13 mouse cellular contexts compared by ENCODE assay signal in genomic region chr12:44521496-44521895, GRCm38 (mm10).
"Had no signal": no experiment of that assay in that cellular context is flagged by ENCODE, and none has a peak within 500 bp of the region (broad histone marks: within the 10 kb centered on the region; RNA-seq: fewer than 3 reads in every experiment).

No protein-coding gene starts in this region.

- H3K27ac ChIP-seq: limb, embryonic 15.5 days; liver, embryonic 12.5 days; midbrain, embryonic 10.5 days; midbrain, embryonic 15.5 days; stomach, embryonic 15.5 days had no signal

- H3K27me3 ChIP-seq: limb, embryonic 15.5 days; liver, embryonic 12.5 days; midbrain, embryonic 15.5 days; stomach, embryonic 15.5 days had no signal

- H3K4me3 ChIP-seq: left cerebral cortex, adult 2 months; limb, embryonic 15.5 days; liver, embryonic 12.5 days; midbrain, embryonic 10.5 days; midbrain, embryonic 15.5 days; stomach, embryonic 15.5 days had no signal

- DNase-seq: kidney, postnatal 25 days; lung, embryonic 14.5 days; lung, postnatal 10 days; lung, postnatal 4 days; right cerebral cortex, postnatal 14 days; thymus, adult 2 months; thymus, postnatal 4 days had no signal

- H3K4me1 ChIP-seq: limb, embryonic 15.5 days; liver, embryonic 12.5 days; stomach, embryonic 15.5 days had no signal
